ENCODE assay signal across 12 mouse cellular contexts in genomic region chr3:129646781-129647180, GRCm38 (mm10).
"Had no signal": no experiment of that assay in that cellular context is flagged by ENCODE, and none has a peak within 500 bp of the region (broad histone marks: within the 10 kb centered on the region; RNA-seq: fewer than 3 reads in every experiment).

No protein-coding gene starts in this region.

- H3K4me2 ChIP-seq: midbrain, embryonic 11.5 days had no signal

- H3K9ac ChIP-seq: liver, embryonic 14.5 days had no signal

- DNase-seq: kidney, adult 11 months; kidney, adult 9 months; kidney, postnatal 10 days; left cerebral cortex, postnatal 4 days; lung, adult 18-20 months; lung, postnatal 10 days; lung, postnatal 4 days; thymus, postnatal 4 days had no signal

- H3K27ac ChIP-seq: liver, embryonic 14.5 days; stomach, postnatal 0 days had no signal

- H3K4me3 ChIP-seq: myocyte had no signal
